Mouse (Mus musculus) myocyte (in vitro differentiated cells): Measurements from ENCODE around the gene Polr2l. TPM values are rescaled to one million over a fixed set of nuclear protein-coding genes. Genes with fewer than 3 reads are reported as not detected.

Source experiments
- H3K27me3 ChIP-seq: one replicate; pipeline ENCODE4 v1.6.1; 2011; ENCODE audit not compliant: control insufficient read depth, insufficient read depth, insufficient read length
- H3K36me3 ChIP-seq: one replicate; pipeline ENCODE4 v1.6.1; 2011; ENCODE audit not compliant: control insufficient read depth, insufficient read depth
- H3K4me2 ChIP-seq: one replicate; pipeline ENCODE4 v1.6.1; 2011; ENCODE audit warnings: low read depth, control low read depth
- H3K4me3 ChIP-seq: one replicate; pipeline ENCODE4 v1.5.1; 2011; ENCODE audit warnings: mild to moderate bottlenecking, control low read depth, moderate library complexity
- H3K79me2 ChIP-seq: one replicate; pipeline ENCODE4 v1.6.1; 2011; ENCODE audit not compliant: control insufficient read depth, insufficient read depth
- H3ac ChIP-seq: one replicate; pipeline ENCODE4 v1.6.1; 2011; ENCODE audit not compliant: control insufficient read depth, insufficient read length
- CEBPB ChIP-seq: IDR thresholded peaks from 2 replicates; pipeline ENCODE4 v1.6.1; 2011; ENCODE audit warnings: mild to moderate bottlenecking, moderate library complexity; ENCODE audit not compliant: poor library complexity, insufficient read depth, severe bottlenecking
- E2F4 ChIP-seq: IDR thresholded peaks from one replicate; pipeline ENCODE4 v1.6.1; 2011; ENCODE audit warnings: mild to moderate bottlenecking, control low read depth, moderate library complexity; ENCODE audit not compliant: insufficient read depth
- MAX ChIP-seq: IDR thresholded peaks from one replicate; pipeline ENCODE4 v1.6.1; 2011; ENCODE audit warnings: low read depth, mild to moderate bottlenecking, control low read depth
- MYOD1 ChIP-seq, 3 experiments: IDR thresholded peaks; one replicate each; pipeline ENCODE4 v1.6.1; 2011; ENCODE audit warnings: control low read depth in 2 of 3, low read depth in 2 of 3, mild to moderate bottlenecking in 2 of 3, moderate library complexity in 1 of 3; ENCODE audit not compliant: insufficient read length in 2 of 3, control insufficient read depth in 1 of 3
- MYOG ChIP-seq, 3 experiments: IDR thresholded peaks; one replicate each; pipeline ENCODE4 v1.6.1; 2011; ENCODE audit warnings: control low read depth in 2 of 3, low read depth in 2 of 3, mild to moderate bottlenecking in 2 of 3; ENCODE audit not compliant: insufficient read length in 2 of 3, control insufficient read depth in 1 of 3, insufficient read depth in 1 of 3
- POLR2A ChIP-seq: IDR thresholded peaks from one replicate; pipeline ENCODE4 v1.6.1; 2011; ENCODE audit warnings: low read depth, mild to moderate bottlenecking, control low read depth, moderate library complexity; ENCODE audit not compliant: insufficient read length
- POLR2AphosphoS2 ChIP-seq: IDR thresholded peaks from one replicate; pipeline ENCODE4 v1.6.1; 2011; ENCODE audit warnings: low read depth, control low read depth; ENCODE audit not compliant: insufficient read length
- REST ChIP-seq: IDR thresholded peaks from one replicate; pipeline ENCODE4 v1.6.1; 2011; ENCODE audit warnings: mild to moderate bottlenecking, control low read depth, moderate library complexity; ENCODE audit not compliant: insufficient read depth, insufficient read length
- SRF ChIP-seq: IDR thresholded peaks from one replicate; pipeline ENCODE4 v1.6.1; 2011; ENCODE audit warnings: low read depth; ENCODE audit not compliant: control insufficient read depth, insufficient read length
- TCF12 ChIP-seq: IDR thresholded peaks from one replicate; pipeline ENCODE4 v1.6.1; 2011; ENCODE audit warnings: mild to moderate bottlenecking, control low read depth; ENCODE audit not compliant: poor library complexity, insufficient read depth, severe bottlenecking
- TCF3 ChIP-seq: IDR thresholded peaks from one replicate; pipeline ENCODE4 v1.6.1; 2011; ENCODE audit warnings: low read depth, control low read depth; ENCODE audit not compliant: insufficient read length
- USF1 ChIP-seq: IDR thresholded peaks from one replicate; pipeline ENCODE4 v1.6.1; 2011; ENCODE audit warnings: low read depth, mild to moderate bottlenecking, control low read depth, moderate library complexity
- polyA plus RNA-seq: library from polyadenylated mRNA; unstranded; fragments of >200 nt; fragmentation: generic; extraction: Trizol; gene quantifications from one replicate; pipeline ENCODE4 v1.2.1, GENCODE M21; 2012; ENCODE audit warnings: missing spikeins

Gene Polr2l
- polyA plus RNA-seq, 1 experiment: 95.1 TPM

DNA sequence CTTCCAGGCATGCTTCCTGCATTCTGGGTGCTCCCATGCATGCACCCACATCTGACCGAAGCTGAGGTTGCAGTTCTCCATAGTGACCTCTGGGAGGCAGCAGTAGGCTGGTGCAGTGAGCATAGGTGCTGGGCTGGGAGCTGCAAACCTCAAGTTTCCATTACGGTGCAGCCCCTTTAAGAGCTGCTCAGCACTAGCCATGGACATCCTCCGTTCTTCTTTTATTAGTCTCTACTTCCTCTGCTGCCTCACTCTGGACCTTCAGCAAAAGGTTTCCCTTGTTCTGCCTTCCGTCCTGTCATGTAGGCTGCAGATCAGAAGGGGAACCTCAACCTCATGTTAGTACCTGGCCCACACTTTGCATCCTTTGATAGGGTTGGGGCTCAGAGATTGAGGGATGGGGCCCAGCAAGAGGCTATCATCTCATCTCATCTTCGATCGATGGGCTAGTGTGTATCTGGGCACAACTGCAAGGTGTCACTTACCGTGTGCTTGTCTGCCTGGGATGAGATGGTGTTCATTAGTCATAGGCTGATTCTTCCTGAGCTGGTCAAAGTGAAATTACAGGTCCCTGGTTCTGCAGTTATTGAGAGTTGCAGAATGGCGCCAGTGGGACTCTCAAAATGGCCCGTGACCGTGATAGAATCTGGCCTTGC lies 6.0 kb upstream of the Polr2l start:
- H3K4me3 ChIP-seq: no peak overlapping the region
- no peak for TF ChIP-seq POLR2A
- no peak for TF ChIP-seq REST
- no peak for TF ChIP-seq SRF
- no peak for TF ChIP-seq E2F4
- no peak for TF ChIP-seq USF1
- no peak for TF ChIP-seq MAX
- TF ChIP-seq POLR2AphosphoS2: no peak
- no peak for TF ChIP-seq MYOG (IDR thresholded peaks at IDR 0.05; ENCODE audit: control insufficient read depth in 1 of 3, insufficient read depth in 1 of 3, insufficient read length in 2 of 3, low read depth in 2 of 3)
- no peak for TF ChIP-seq CEBPB
- TF ChIP-seq MYOD1 (IDR thresholded peaks at IDR 0.05; ENCODE audit: control insufficient read depth in 1 of 3, insufficient read length in 2 of 3, low read depth in 2 of 3): no peak
- TF ChIP-seq TCF3: no peak
- no peak for TF ChIP-seq TCF12

DNA sequence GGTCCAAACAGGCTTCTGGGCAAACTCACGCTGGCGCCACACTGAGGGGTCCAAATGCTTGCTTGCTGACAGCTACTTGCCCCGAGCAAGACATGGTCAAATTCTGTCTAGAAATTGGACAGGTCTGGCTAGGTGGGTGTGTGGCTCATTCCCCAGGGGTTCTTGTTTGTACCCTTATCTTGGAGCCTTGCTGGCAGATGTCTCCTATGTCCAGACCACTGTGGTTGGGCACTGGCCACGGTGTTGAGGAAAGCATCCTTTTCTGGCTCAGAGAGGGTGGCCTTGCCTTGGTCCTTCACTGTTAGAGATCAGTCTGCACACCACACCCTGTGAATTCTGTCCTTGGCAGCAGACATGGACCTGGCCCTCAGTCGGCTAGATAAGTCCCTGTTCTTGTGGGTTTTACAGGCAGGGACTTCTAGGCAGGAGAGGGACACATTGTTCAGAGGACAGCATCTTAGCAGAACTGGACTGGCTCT lies 3.4 kb upstream of the Polr2l start:
- Histone ChIP-seq H3K36me3 (no peaks in the 10 kb centered on the region), H3K4me2 (peak overlapping the region; percentile 95), H3K79me2 (peaks cover 56% of the 10 kb centered on the region), H3ac (no peak overlapping the region), H3K4me3 (no peak overlapping the region), H3K27me3 (no peaks in the 10 kb centered on the region)
- TF ChIP-seq MYOG (IDR thresholded peaks at IDR 0.05; ENCODE audit: control insufficient read depth in 1 of 3, insufficient read depth in 1 of 3, insufficient read length in 2 of 3, low read depth in 2 of 3) (no peak), POLR2A (no peak), TCF3 (no peak), REST (no peak), CEBPB (no peak), E2F4 (no peak), USF1 (no peak), TCF12 (no peak), MAX (no peak), MYOD1 (IDR thresholded peaks at IDR 0.05; ENCODE audit: control insufficient read depth in 1 of 3, insufficient read length in 2 of 3, low read depth in 2 of 3) (no peak), POLR2AphosphoS2 (no peak), SRF (no peak)

More for the DNA sequence above, 6.0 kb upstream of the Polr2l start:
- Histone ChIP-seq H3K4me2 (no peak overlapping the region), H3K36me3 (no peaks in the 10 kb centered on the region), H3K79me2 (peaks cover 44% of the 10 kb centered on the region), H3K27me3 (no peaks in the 10 kb centered on the region), H3ac (no peak overlapping the region)

DNA sequence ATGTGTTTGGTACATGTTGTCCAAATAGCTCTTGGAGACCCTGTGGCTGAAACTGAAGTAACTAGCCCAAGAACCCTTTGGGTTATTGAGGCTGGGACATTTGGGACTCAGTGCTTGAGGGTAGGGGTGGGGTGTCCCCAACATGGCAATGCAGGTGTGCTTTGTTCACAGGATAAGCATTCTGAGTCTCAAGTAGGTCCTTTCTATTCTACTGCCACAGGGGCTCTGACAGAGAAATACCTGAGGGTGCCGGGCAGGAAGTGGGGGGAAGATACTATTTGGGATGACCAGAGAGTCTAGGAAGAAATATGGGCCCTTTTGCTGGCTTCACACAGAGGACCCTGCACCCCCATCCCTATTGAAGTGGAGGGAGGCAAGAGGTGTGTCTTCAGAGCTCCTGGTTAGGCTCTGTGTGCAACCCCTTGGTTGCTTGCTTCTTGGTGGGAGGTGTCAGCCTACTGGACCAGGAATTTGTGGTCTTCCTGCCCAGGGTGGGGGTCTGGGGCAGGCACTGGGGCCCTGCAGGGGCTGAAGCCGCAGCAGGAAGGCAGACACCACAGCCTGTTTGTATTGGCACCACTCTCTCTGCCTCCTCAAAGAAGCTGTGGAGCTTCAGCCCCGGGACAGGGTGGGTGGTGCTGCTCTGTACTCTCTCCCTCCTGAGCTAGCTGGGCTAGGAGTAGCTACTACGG lies 2.8 kb upstream of the Polr2l start:
- Histone ChIP-seq H3K4me2 (peak overlapping the region; percentile 95), H3K36me3 (peaks cover 2% of the 10 kb centered on the region), H3K4me3 (peak overlapping the region; percentile 80), H3K79me2 (peaks cover 60% of the 10 kb centered on the region), H3K27me3 (no peaks in the 10 kb centered on the region), H3ac (no peak overlapping the region)
- TF ChIP-seq POLR2A (no peak), POLR2AphosphoS2 (peak; percentile 50), MYOG (IDR thresholded peaks at IDR 0.05; ENCODE audit: control insufficient read depth in 1 of 3, insufficient read depth in 1 of 3, insufficient read length in 2 of 3, low read depth in 2 of 3) (no peak)

DNA sequence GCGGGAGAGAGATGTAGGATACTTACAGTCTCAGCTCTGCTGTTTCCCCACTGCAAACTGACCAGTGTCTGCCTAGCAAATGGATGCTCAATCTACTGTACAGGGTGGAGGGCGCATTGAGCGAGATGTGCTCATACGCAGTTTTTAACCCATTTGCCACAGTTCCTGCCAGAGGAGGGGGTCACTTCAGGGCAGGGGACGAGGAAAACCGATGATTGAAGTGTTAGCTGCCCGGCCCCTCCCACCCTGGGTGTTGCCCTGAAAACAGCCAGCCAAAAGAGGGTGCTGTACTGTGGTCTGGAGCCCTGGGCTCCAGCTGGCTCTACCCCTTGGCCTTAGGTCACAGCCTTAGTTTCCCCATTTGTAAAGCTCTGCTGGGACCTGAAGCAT lies 2.0 kb upstream of the Polr2l start:
- Histone ChIP-seq H3K79me2 (peaks cover 67% of the 10 kb centered on the region), H3K36me3 (peaks cover 9% of the 10 kb centered on the region), H3ac (peak overlapping the region; percentile 72), H3K4me2 (peak overlapping the region; percentile 95), H3K4me3 (peak overlapping the region; percentile 80), H3K27me3 (no peaks in the 10 kb centered on the region)
- TF ChIP-seq SRF (no peak), POLR2AphosphoS2 (peak; percentile 15)

DNA sequence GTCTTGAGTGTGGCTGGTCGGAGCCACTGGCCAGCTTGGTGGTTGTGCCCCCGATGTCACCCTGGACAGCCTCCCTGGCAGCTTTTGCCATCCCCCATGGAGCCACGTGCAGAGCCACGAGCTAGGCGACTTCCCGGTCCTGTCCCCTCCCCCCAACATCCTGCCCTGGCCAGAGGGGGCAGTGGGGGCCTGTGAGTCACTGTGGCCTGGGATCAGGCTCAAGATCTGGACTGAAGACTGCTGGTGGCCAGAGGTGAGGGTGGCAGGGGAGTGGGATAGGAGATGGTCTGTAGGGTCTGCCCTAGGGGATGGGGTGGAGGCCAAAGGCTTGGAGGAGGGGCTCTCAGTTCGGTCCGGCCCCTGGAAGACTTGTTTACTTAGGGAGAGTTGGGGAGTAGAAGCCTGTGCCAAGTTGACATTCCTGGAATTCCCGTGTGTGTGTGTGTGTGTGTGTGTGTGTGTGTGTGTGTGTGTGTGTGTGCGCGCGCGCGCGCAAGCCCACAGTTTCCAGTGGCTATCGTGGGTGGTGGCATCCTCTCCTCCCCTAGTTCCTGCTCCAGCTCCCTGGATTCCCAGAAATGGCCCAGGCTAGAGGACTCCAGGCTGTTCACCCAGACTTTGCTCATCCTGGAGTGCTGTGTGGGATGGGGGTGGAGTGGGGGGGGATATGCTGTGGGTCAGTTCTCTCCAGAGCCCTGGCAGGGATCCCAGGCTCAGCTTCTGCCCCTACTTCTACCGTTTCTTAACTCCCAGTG lies 1.5 kb upstream of the Polr2l start:
- Histone ChIP-seq H3K79me2 (peaks cover 68% of the 10 kb centered on the region), H3K36me3 (peaks cover 11% of the 10 kb centered on the region), H3K4me2 (peak overlapping the region; percentile 95), H3ac (peak overlapping the region; percentile 72), H3K27me3 (no peaks in the 10 kb centered on the region), H3K4me3 (peak overlapping the region; percentile 80)
- peak; percentile 47 for TF ChIP-seq POLR2A
- no peak for TF ChIP-seq E2F4
- TF ChIP-seq CEBPB: no peak
- peak in 1 of 3 experiments; percentile 49 for TF ChIP-seq MYOG (IDR thresholded peaks at IDR 0.05; ENCODE audit: control insufficient read depth in 1 of 3, insufficient read depth in 1 of 3, insufficient read length in 2 of 3, low read depth in 2 of 3)
- TF ChIP-seq POLR2AphosphoS2: no peak
- no peak for TF ChIP-seq REST
- no peak for TF ChIP-seq MAX
- TF ChIP-seq TCF3: no peak
- peak in 1 of 3 experiments; percentile 16 for TF ChIP-seq MYOD1 (IDR thresholded peaks at IDR 0.05; ENCODE audit: control insufficient read depth in 1 of 3, insufficient read length in 2 of 3, low read depth in 2 of 3)
